Mouse (Mus musculus): Measurements from ENCODE around the gene Coch.

- TF ChIP-seq CTCF (IDR thresholded peaks at IDR 0.05; ENCODE audit: insufficient read depth, low read length) (no peak), POLR2A (IDR thresholded peaks at IDR 0.05; ENCODE audit: borderline replicate concordance, extremely low read depth, low read depth, low read length) (no peak)
Observed at GRCm38 (mm10) chr12:51612361-51612760, 19.2 kb downstream of the Coch start.
